Mouse (Mus musculus) cerebellum, postnatal 10 days (tissue): ENCODE measurements at regions not wholly inside any gene's neighbourhood (a gene's known extent, or its start where the extent isn't known, plus 50 kb on each side); places are given as distances from the start of the nearest gene placed in this dataset.

ENCODE experiments used
- DNase-seq, 2 experiments: peaks; one replicate each; pipeline ENCODE4 v3.0.0; 2021; ENCODE audit warnings: mixed read lengths in 2 of 2

DNA sequence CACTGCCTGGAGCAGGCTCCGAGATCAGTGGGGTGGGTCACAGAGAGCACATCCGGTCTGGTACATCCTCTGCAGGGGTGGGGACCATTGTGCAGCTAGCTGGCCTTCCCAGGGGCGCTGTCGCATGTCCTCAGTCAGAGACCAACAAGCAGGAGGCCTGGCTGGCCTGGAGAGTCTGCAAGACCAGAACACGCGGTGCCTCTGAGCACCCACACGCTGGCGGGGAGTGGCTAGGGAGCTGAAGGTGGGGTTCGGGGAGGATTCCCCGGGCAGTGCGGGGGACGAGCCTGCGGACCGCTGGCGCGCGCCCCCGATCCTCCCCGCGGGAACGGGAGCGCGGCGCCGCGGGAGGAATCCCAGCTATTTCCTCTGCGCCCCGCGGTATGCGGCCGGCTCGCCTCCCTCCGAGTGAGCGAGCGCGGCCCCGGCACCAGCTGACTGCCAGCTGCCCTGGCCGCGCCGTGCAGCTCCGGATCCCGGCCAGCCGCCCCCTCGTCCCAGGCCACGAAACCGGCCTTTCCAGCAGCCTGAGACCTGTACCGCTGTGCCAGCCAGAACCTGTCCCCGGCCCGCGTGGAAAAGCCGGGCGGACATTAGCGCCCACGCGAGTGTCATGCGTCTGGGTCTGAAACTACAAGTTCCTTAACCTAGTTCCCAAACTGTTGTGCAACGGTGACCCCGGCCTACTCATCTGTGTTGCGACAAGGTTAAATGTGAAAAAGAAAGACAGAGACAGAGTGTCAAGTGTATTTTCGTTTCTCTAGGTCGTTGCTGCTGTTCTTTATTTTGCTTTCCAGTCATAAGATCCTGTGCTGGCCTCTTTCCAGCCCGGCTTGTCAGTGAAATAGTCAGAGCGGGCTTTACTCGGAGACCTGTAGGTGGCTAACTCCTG, 61.2 kb downstream of the Pkdcc start:
- peak; percentile 67 to 68 for DNase-seq

DNA sequence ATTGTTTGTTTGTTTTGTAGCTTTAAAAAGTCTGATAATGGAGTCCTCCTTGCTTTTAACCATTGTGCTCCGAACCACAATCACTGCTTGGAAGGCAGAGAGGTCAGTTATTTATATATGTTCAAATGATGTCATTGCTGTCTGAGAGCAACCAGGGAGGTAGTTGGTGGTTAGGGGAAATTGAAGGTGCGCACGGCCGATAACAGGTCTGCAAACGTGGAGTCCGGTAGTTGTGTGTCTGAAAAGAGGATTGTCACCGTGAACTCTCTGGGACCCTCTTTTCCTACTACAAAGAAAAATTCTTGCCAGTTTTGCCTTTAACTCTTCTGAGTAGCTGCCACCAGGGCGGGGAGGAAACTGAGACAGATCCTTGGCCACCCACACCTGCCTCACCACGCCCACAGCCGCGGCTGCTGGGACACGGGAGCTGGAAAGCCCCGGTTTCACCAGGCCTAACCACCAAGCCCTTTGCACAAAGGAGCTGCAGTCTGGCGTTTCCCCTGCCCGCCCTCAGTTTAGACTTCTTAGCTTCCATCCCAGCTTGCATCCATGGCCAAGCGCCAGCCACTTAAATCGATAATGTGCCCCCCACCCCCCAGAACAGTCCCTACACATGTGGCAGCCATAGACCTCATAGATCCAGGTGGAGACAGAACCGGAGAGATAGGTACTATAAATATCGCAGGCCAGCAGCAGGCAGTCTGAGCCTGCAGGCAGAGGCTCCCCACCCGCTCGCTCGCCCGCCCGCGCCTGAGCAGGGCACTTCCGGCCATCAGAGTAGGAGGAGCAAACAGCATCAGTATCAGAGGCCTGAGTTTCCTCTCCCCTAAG, 62.2 kb downstream of the Pkdcc start:
- DNase-seq = peak in 1 of 2 experiments; percentile 49

DNA sequence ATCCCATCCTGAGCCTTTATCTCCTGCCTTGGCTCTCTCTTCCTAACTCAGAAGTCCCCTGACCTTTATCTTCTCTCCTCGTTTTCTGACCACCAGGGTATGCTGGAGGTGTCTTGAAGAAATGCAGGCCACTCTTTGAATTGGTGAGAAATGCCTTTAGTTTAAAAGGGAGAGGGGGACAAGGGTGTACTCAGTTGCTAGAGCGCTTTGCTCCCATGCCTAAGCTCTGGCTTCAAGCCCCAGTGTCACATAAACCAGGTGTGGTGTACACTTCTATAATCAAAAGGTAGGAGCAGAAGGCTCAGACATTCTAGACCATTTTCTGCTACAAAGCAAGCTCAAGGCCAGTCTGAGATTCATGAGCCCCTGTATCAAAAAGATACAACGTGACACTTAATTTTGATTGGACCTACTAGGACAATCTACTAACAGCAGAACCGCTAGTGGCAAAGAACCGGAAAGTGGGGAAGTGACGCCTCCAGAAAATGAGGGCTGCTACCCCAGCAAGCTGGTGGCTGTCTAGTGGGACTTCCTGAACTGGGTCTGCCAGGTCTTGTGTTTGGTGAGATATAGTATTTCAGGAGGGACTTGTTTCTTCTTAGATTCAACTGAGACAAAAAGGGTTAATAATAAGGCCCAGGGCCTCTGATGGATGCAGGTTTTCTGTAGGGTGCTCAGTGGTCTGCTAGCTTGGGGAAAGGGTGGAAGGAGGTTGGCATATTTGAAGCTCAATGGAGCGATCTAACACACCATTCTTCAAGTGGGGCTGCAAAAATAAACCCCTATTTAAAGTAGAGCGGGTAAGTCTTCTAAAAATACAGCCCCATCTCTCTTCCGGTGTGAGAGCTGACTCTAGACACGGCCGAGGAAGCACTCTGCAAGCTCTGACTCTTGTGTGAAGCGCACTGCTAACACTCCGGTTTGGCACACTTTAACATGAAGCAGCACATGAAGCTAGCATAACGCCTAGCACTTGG, 63.1 kb downstream of the Pkdcc start:
- DNase-seq = no peak

DNA sequence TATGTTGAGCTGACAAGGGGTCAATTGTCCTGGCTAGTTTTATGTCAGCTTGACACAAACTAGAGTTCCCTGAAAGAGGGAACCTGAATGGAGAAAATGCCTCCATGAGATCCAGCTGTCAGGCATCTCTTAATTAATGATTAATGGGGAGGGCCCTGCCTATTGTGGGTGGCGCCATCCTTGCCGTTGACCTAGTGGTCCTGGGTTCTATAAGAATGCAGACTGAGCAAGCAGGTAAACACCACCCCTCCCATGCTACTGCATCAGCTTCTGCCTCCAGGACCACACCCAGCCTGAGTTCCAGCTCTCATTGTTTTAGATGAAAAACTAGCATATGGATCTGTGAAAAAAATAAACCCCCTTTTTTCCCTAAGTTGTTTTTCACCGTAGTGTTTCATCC, 67.4 kb upstream of the Eml4 start:
- DNase-seq = no peak

DNA sequence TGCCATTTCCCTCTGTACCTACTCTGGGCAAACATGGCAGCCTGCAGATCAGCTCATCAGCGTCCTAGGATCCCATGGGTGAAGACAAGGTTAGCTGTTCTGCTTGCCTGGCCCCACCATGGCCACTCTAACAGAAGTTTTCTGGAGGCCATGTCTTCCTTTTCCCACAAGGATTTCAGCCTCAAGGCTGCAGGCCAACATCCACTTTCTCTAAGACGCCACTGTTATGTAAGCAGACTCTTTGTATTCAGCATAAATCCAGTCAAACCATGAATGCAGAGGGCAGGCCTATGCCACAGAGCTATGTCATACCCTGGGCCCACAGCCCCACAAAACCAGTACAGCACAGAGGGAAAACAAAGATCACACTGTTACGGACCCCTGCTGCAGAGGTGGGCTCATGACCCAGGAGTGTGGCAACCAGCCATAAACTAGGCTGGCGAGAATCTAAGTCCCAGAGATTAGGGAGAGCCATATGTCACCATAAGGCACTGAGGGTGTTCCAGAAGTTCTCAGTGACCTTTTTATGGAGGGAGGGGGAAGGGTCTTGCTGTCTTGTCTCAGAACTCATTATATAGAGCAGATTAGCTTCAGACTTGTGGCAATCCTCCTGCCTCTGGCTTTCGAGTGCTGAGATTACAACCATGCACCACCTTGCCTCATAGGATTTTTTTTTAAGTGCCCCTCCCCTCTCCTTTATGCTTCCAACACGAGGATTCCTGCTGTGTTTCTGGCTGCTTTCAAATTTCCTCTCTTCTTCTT, 63.2 kb upstream of the Eml4 start:
- peak; percentile 46 to 69 for DNase-seq

DNA sequence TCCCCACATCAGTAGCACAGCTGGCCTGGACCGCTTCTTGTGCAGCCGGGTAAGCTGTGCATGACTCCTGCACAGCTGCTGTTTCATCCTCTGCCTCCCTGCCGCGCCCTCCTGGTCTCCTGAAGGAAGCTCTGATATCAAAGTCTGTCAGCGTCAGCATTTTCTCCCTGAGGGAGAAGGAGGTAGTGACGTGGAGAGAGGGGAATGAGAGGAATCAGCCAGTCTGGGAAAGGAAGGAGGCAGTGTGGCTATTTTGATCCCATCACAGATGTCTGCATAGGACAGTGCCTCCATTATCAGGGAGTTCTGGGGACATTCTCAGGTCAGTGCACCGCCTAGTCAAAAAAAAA, 62.6 kb upstream of the Eml4 start:
- DNase-seq = peak in 1 of 2 experiments; percentile 36

DNA sequence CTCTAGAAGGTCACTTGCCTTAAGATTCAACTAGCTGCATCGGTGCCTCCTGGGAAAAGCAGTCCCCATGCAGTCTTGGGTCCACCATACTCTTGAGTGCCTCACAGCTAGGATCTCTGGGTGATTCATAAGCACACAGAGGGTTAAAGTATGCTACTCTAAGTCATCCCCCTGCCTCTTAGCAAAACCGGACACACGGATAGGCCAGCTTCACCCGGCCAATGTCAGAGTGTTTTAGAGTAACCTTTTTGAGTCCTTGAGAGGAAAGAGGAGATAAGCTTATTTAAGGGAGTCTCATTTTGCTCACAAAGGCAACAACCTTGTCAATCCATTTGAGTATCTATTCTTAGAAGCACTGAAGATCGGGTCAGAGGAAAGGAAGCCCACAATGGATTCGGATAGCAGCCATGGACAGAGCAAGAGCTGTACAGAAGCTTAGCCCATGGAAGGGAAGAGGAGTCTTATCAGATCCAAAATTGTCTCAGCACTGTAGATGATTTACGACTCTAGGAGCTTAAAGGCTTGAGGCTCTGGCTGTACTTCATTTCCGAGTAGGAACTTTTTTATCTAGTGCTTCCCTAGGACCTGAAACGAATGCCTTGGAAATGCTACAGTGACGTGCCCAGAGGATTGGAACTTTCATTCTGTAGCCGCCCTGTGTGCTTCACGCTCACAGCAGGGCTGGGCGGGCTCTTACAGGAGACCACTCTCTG, 55.0 kb upstream of the Eml4 start:
- no peak for DNase-seq

DNA sequence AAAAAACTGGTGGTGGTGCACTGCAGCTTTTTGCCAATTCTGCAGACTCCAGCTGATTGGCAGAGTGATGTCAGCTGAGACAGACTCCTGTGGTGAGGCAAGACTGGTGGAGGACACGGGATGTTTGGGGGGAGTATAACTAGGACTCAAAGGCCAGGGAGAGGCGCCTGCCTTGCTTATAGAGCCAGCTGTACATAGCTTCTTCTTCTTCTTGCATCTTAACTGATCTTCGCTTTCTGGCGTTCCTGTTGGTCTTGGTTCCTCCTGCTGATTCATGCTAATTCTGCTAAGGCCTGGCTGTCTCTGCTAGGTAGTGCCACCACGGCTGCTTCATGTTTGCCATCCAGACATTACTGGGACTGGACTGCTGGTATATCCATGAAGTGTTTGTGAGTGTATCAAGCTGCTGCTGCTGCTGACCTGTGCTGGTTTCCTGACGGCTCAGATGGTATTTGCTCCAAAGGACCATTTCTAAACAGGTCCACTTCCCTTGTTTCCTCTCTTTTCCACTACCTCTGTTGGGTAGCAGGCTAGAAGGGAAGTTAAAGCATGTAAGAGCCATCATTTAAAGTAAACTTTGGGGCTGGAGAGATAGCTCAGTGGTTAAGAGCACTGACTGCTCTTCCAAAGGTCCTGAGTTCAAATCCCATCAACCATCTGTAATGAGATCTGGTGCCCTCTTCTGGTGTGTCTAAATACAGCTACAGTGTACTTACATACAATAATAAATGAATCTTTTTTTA, 53.2 kb upstream of the Eml4 start:
- no peak for DNase-seq
